Mouse (Mus musculus) megakaryocyte, embryonic 14.5 days (primary cell): ENCODE data around the gene Tmem43.

ENCODE experiments used
- FLI1 ChIP-seq: IDR thresholded peaks from 2 replicates; pipeline ENCODE4 v1.6.1; 2012; ENCODE audit warnings: low read length, inconsistent platforms, mixed read lengths
- GATA1 ChIP-seq: IDR thresholded peaks from 3 replicates; pipeline ENCODE4 v1.6.1; 2012; ENCODE audit warnings: mixed read lengths, low read length, inconsistent platforms, borderline replicate concordance

DNA sequence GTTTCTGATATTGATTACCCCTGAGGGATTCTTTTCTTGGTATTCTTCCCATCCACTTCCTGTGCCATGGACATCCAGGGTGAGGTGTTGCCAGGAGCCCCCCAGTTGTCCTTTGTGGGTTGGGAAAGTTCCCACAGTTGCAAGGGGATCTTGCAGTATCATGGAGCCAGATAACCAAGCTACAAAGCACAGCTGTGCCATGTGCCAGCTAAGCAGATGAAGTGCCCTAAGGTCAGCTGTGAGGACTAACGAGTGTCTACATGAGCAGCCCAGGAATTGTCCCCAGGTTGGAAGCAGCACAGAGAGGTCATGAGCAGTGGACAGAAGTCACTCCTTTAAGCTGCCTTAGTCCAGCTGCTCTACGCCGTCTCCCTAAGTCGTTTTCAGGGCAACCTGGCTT lies 52.0 kb downstream of the Tmem43 start:
- no peak for TF ChIP-seq GATA1
- no peak for TF ChIP-seq FLI1
